Mouse (Mus musculus) bone marrow, adult 2 months (tissue): ENCODE measurements at regions not wholly inside any gene's neighbourhood (a gene's known extent, or its start where the extent isn't known, plus 50 kb on each side); places are given as distances from the start of the nearest gene placed in this dataset.

Experiments
- CTCF ChIP-seq: fragments of 200-500 bp; IDR thresholded peaks from 2 replicates; pipeline ENCODE4 v1.5.1; 2011; ENCODE audit warnings: low read length, control low read depth; ENCODE audit not compliant: control insufficient read depth, insufficient read depth
- POLR2A ChIP-seq: fragments of 200-500 bp; IDR thresholded peaks from 2 replicates; pipeline ENCODE4 v1.6.1; 2011; ENCODE audit warnings: low read depth, mild to moderate bottlenecking, control low read depth, low read length, borderline replicate concordance; ENCODE audit not compliant: control insufficient read depth

GRCm38 (mm10) chr8:127792611-127793010 lies 565.8 kb upstream of the Nrp1 start:
- TF ChIP-seq CTCF = no peak
- TF ChIP-seq POLR2A = no peak
